22 mouse cellular contexts compared by ENCODE assay signal in the genomic region with DNA sequence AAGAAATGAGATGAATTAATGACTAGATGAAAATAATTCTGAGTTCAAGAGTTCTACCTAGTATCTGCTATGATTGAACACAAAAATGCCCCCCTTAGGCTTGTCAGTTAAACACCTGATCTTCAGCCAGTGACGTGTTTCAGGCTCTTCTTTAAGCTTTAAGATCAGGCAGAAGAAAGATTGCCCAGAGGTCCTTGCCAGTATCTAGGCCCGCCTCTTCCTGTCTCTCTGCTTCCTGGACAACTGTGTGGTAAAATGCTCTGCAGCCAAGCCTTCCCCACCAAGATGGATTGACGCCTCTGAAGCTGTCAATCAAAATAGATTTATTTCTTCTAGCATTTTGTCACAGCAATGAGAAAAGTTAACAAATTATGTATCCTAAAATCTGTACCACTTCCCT.
"Had no signal": no experiment of that assay in that cellular context is flagged by ENCODE, and none has a peak within 500 bp of the region (broad histone marks: within the 10 kb centered on the region; RNA-seq: fewer than 3 reads in every experiment).

No protein-coding gene starts in this region.

- H3K4me3 ChIP-seq: gastrocnemius, adult 2 months; heart, adult 2 months; heart, embryonic 13.5 days; heart, embryonic 15.5 days; hindbrain, embryonic 12.5 days; hindbrain, embryonic 15.5 days; intestine, embryonic 15.5 days; limb, embryonic 13.5 days; limb, embryonic 15.5 days; liver, embryonic 13.5 days; liver, embryonic 15.5 days had no signal

- H3K9ac ChIP-seq: heart, embryonic 13.5 days; heart, embryonic 15.5 days; hindbrain, embryonic 12.5 days; hindbrain, embryonic 15.5 days; intestine, embryonic 15.5 days; limb, embryonic 13.5 days; limb, embryonic 15.5 days; liver, embryonic 13.5 days; liver, embryonic 15.5 days had no signal

- H3K4me2 ChIP-seq: heart, embryonic 11.5 days; heart, embryonic 13.5 days; heart, embryonic 15.5 days; hindbrain, embryonic 12.5 days; intestine, embryonic 15.5 days; limb, embryonic 13.5 days; limb, embryonic 15.5 days; liver, embryonic 13.5 days; liver, embryonic 15.5 days had no signal

- ATAC-seq: inflammation-experienced regulatory T-cells, adult 6 months; intestine, embryonic 15.5 days; intestine, postnatal 0 days had no signal

- H3K4me1 ChIP-seq: heart, embryonic 13.5 days; heart, embryonic 15.5 days; intestine, embryonic 15.5 days; limb, embryonic 13.5 days; liver, embryonic 13.5 days; liver, embryonic 15.5 days had no signal

- H3K27me3 ChIP-seq: heart, embryonic 13.5 days; heart, embryonic 15.5 days; hindbrain, embryonic 12.5 days; hindbrain, embryonic 15.5 days; intestine, embryonic 15.5 days; limb, embryonic 13.5 days; limb, embryonic 15.5 days; liver, embryonic 13.5 days; liver, embryonic 15.5 days had no signal

- H3K36me3 ChIP-seq: heart, embryonic 13.5 days; heart, embryonic 15.5 days; hindbrain, embryonic 12.5 days; hindbrain, embryonic 15.5 days; intestine, embryonic 15.5 days; limb, embryonic 13.5 days; limb, embryonic 15.5 days; liver, embryonic 13.5 days; liver, embryonic 15.5 days had no signal

- DNase-seq: gastrocnemius, adult 2 months; gastrocnemius, postnatal 10 days; gastrocnemius, postnatal 25 days; heart, adult 2 months; heart, postnatal 4 days; kidney, adult 18-20 months; kidney, adult 8-10 months; kidney, postnatal 10 days; kidney, postnatal 36 days; left cerebral cortex, postnatal 4 days; liver, embryonic 13.5 days had no signal

- H3K9me3 ChIP-seq: heart, embryonic 13.5 days; heart, embryonic 15.5 days; hindbrain, embryonic 12.5 days; hindbrain, embryonic 15.5 days; intestine, embryonic 15.5 days; limb, embryonic 13.5 days; limb, embryonic 15.5 days; liver, embryonic 13.5 days; liver, embryonic 15.5 days had no signal

- H3K27ac ChIP-seq: gastrocnemius, adult 2 months; heart, adult 2 months; heart, embryonic 13.5 days; heart, embryonic 15.5 days; hindbrain, embryonic 15.5 days; intestine, embryonic 15.5 days; limb, embryonic 13.5 days; limb, embryonic 15.5 days; liver, embryonic 13.5 days; liver, embryonic 15.5 days had no signal
